Mouse (Mus musculus) retina, postnatal 1 day (tissue): ENCODE measurements around the gene Dnajc6.

Experiments
- DNase-seq: peaks from one replicate; pipeline ENCODE4 v3.0.0-alpha.2; 2012

The Dnajc6 gene

GRCm38 (mm10) chr4:101572142-101572541 is 75.7 kb downstream of the Dnajc6 start:
- DNase-seq = no peak

- no peak for DNase-seq
Measured at GRCm38 (mm10) chr4:101575307-101575706, 78.9 kb downstream of the Dnajc6 start.

- no peak for DNase-seq
Measured at GRCm38 (mm10) chr4:101578720-101579119, 82.3 kb downstream of the Dnajc6 start.

GRCm38 (mm10) chr4:101579517-101579916 is 83.1 kb downstream of the Dnajc6 start:
- no peak for DNase-seq

GRCm38 (mm10) chr4:101581156-101581555 is 84.7 kb downstream of the Dnajc6 start:
- DNase-seq = no peak

- no peak for DNase-seq
Measured at GRCm38 (mm10) chr4:101582882-101583281, 86.4 kb downstream of the Dnajc6 start.

- DNase-seq = peak; percentile 90
Measured at GRCm38 (mm10) chr4:101584524-101585454, 88.3 kb downstream of the Dnajc6 start.

- peak; percentile 49 for DNase-seq
Measured at GRCm38 (mm10) chr4:101585455-101586184, 89.2 kb downstream of the Dnajc6 start.

GRCm38 (mm10) chr4:101588932-101589331 is 92.5 kb downstream of the Dnajc6 start:
- peak; percentile 53 for DNase-seq

- no peak for DNase-seq
Measured at GRCm38 (mm10) chr4:101589771-101590170, 93.3 kb downstream of the Dnajc6 start.

GRCm38 (mm10) chr4:101591400-101591799 is 95.0 kb downstream of the Dnajc6 start:
- no peak for DNase-seq

GRCm38 (mm10) chr4:101592466-101592865 is 96.0 kb downstream of the Dnajc6 start:
- DNase-seq = no peak

- DNase-seq = no peak
Measured at GRCm38 (mm10) chr4:101601758-101602157, 105.3 kb downstream of the Dnajc6 start.

GRCm38 (mm10) chr4:101603635-101604034 is 107.2 kb downstream of the Dnajc6 start:
- no peak for DNase-seq

- no peak for DNase-seq
Measured at GRCm38 (mm10) chr4:101616520-101616919, 120.1 kb downstream of the Dnajc6 start.

GRCm38 (mm10) chr4:101617742-101618141 is 121.3 kb downstream of the Dnajc6 start:
- no peak for DNase-seq

- no peak for DNase-seq
Measured at GRCm38 (mm10) chr4:101620206-101620605, 123.8 kb downstream of the Dnajc6 start.

- no peak for DNase-seq
Measured at GRCm38 (mm10) chr4:101621241-101621640, 124.8 kb downstream of the Dnajc6 start.

- DNase-seq = no peak
Measured at GRCm38 (mm10) chr4:101625278-101625677, 128.8 kb downstream of the Dnajc6 start.

- no peak for DNase-seq
Measured at GRCm38 (mm10) chr4:101635596-101635995, 139.1 kb downstream of the Dnajc6 start.

GRCm38 (mm10) chr4:101637472-101637871 is 141.0 kb downstream of the Dnajc6 start:
- no peak for DNase-seq

- DNase-seq = no peak
Measured at GRCm38 (mm10) chr4:101640631-101641030, 144.2 kb downstream of the Dnajc6 start.

GRCm38 (mm10) chr4:101642708-101643107 is 146.3 kb downstream of the Dnajc6 start:
- no peak for DNase-seq

- DNase-seq = no peak
Measured at GRCm38 (mm10) chr4:101643216-101643615, 146.8 kb downstream of the Dnajc6 start.
